Mouse (Mus musculus): ENCODE data around the gene Arhgef26. TPM values are rescaled to one million over a fixed set of nuclear protein-coding genes. Genes with fewer than 3 reads are reported as not detected.

Arhgef26 gene
- polyA plus RNA-seq, 1 experiment = 1.7 TPM

GRCm38 (mm10) chr3:62464276-62464675, 126.1 kb downstream of the Arhgef26 start:
- WGBS = 55% methylated on average over 3 of the region's 3 CpGs
- H3K4me3 ChIP-seq (replicated peaks; ENCODE audit: control insufficient read depth, low read depth, low read length) = no peak overlapping the region
- no peaks in the 10 kb centered on the region for H3K4me1 ChIP-seq (ENCODE audit: control insufficient read depth, insufficient read depth, low read length)
- TF ChIP-seq POLR2A (IDR thresholded peaks at IDR 0.05; ENCODE audit: borderline replicate concordance, control insufficient read depth, low read depth, low read length) = no peak
- TF ChIP-seq CTCF (IDR thresholded peaks at IDR 0.05; ENCODE audit: control insufficient read depth, insufficient read depth, low read length) = no peak
- H3K27ac ChIP-seq (ENCODE audit: control insufficient read depth, insufficient read depth, low read depth, low read length, poor library complexity) = no peak overlapping the region

DNA sequence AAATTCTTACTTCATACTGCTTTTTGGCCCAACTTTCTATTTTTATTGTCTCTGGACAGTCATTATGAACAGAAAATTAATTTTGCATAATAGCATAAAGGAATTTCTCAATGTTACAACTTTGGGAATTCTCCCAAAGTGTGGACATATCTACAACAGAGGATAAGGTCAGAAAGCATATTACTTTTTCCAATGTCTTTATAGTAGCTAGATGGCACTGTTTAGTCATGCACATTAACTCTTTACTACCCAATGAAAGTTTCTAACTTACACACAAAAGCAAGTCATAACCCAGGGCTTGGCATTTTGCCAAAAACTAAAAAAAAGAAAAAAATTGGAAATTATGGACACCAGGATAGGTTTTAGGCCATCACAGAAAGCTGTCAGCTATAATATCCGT, 132.0 kb downstream of the Arhgef26 start:
- TF ChIP-seq POLR2A (IDR thresholded peaks at IDR 0.05; ENCODE audit: borderline replicate concordance, control insufficient read depth, low read depth, low read length) (no peak), CTCF (IDR thresholded peaks at IDR 0.05; ENCODE audit: control insufficient read depth, insufficient read depth, low read length) (no peak)
- 91% methylated on average over 1 of the region's 1 CpGs for WGBS
- no peaks in the 10 kb centered on the region for H3K4me1 ChIP-seq (ENCODE audit: control insufficient read depth, insufficient read depth, low read length)
- no peak overlapping the region for H3K27ac ChIP-seq (ENCODE audit: control insufficient read depth, insufficient read depth, low read depth, low read length, poor library complexity)
- H3K4me3 ChIP-seq (replicated peaks; ENCODE audit: control insufficient read depth, low read depth, low read length) = no peak overlapping the region

GRCm38 (mm10) chr3:62484340-62484739, 146.2 kb downstream of the Arhgef26 start:
- Histone ChIP-seq H3K4me1 (ENCODE audit: control insufficient read depth, insufficient read depth, low read length) (no peaks in the 10 kb centered on the region), H3K27ac (ENCODE audit: control insufficient read depth, insufficient read depth, low read depth, low read length, poor library complexity) (no peak overlapping the region), H3K4me3 (replicated peaks; ENCODE audit: control insufficient read depth, low read depth, low read length) (no peak overlapping the region)
- 84% methylated on average over 2 of the region's 2 CpGs for WGBS
- TF ChIP-seq CTCF (IDR thresholded peaks at IDR 0.05; ENCODE audit: control insufficient read depth, insufficient read depth, low read length) (no peak), POLR2A (IDR thresholded peaks at IDR 0.05; ENCODE audit: borderline replicate concordance, control insufficient read depth, low read depth, low read length) (no peak)

- H3K4me3 ChIP-seq (replicated peaks; ENCODE audit: control insufficient read depth, low read depth, low read length) = no peak overlapping the region
- H3K4me1 ChIP-seq (ENCODE audit: control insufficient read depth, insufficient read depth, low read length) = no peaks in the 10 kb centered on the region
- TF ChIP-seq CTCF (IDR thresholded peaks at IDR 0.05; ENCODE audit: control insufficient read depth, insufficient read depth, low read length) (no peak), POLR2A (IDR thresholded peaks at IDR 0.05; ENCODE audit: borderline replicate concordance, control insufficient read depth, low read depth, low read length) (no peak)
- 13% methylated on average over 6 of the region's 6 CpGs for WGBS
- H3K27ac ChIP-seq (ENCODE audit: control insufficient read depth, insufficient read depth, low read depth, low read length, poor library complexity) = no peak overlapping the region
Measured at GRCm38 (mm10) chr3:62492568-62492967, 154.4 kb downstream of the Arhgef26 start.

- Histone ChIP-seq H3K4me1 (ENCODE audit: control insufficient read depth, insufficient read depth, low read length) (no peaks in the 10 kb centered on the region), H3K4me3 (replicated peaks; ENCODE audit: control insufficient read depth, low read depth, low read length) (no peak overlapping the region), H3K27ac (ENCODE audit: control insufficient read depth, insufficient read depth, low read depth, low read length, poor library complexity) (no peak overlapping the region)
- TF ChIP-seq POLR2A (IDR thresholded peaks at IDR 0.05; ENCODE audit: borderline replicate concordance, control insufficient read depth, low read depth, low read length) (no peak), CTCF (IDR thresholded peaks at IDR 0.05; ENCODE audit: control insufficient read depth, insufficient read depth, low read length) (no peak)
- WGBS = 83% methylated on average over 4 of the region's 4 CpGs
Measured at GRCm38 (mm10) chr3:62499327-62499726, 161.2 kb downstream of the Arhgef26 start.

DNA sequence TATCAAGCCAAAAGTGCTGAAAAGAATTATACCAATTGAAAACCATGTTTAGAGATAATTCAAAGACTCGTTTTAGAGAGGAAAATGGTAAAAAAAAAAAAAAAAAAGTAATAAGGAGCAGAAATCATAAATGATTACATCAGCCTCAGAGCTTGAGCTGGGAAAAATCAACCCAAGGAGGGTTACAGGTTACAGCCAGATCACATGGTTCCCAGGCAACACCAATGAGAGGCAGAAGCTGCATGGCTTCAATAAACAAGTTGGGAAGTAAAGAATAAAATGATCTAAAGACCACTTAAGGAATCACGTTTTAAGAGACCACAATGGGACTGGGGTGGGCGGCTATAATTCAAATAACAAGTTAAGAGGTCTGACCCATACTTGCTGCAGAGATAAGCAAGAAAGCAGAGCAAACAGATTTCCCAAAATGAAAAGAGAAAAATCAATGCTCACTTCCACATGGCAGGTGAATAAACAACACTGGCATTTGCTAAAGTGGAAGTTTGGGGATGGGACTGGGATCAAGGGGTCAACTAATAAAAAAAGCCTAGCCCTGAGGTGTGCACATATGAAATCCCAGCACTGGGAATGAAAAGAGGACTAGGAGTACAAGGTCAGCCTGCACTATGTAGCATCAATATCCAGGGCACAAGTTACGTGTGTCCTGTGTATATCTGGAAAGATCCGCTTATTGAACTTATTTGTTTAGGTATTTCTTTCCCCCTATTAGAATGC, 167.2 kb downstream of the Arhgef26 start:
- WGBS = 77% methylated on average over 5 of the region's 5 CpGs
- Histone ChIP-seq H3K4me1 (ENCODE audit: control insufficient read depth, insufficient read depth, low read length) (peaks cover 2% of the 10 kb centered on the region; the same call in 1 of the 2 replicates), H3K27ac (ENCODE audit: control insufficient read depth, insufficient read depth, low read depth, low read length, poor library complexity) (no peak overlapping the region), H3K4me3 (replicated peaks; ENCODE audit: control insufficient read depth, low read depth, low read length) (no peak overlapping the region)
- TF ChIP-seq CTCF (IDR thresholded peaks at IDR 0.05; ENCODE audit: control insufficient read depth, insufficient read depth, low read length) (no peak), POLR2A (IDR thresholded peaks at IDR 0.05; ENCODE audit: borderline replicate concordance, control insufficient read depth, low read depth, low read length) (no peak)

- Histone ChIP-seq H3K27ac (ENCODE audit: control insufficient read depth, insufficient read depth, low read depth, low read length, poor library complexity) (peak within 1 kb of the TSS; percentile 69; the same call in 1 of the 2 replicates), H3K4me3 (replicated peaks; ENCODE audit: control insufficient read depth, low read depth, low read length) (peak within 1 kb of the TSS; percentile 80), H3K4me1 (ENCODE audit: control insufficient read depth, insufficient read depth, low read length) (peaks cover 2% of the 10 kb centered on the region; the same call in 1 of the 2 replicates)
- TF ChIP-seq POLR2A (IDR thresholded peaks at IDR 0.05; ENCODE audit: borderline replicate concordance, control insufficient read depth, low read depth, low read length) (peak; percentile 56; the same call in 1 of the 2 replicates), CTCF (IDR thresholded peaks at IDR 0.05; ENCODE audit: control insufficient read depth, insufficient read depth, low read length) (no peak)
- WGBS = under 1% methylated on average over 66 of the region's 66 CpGs
Measured at GRCm38 (mm10) chr3:62506488-62507205, 168.5 kb downstream of the Arhgef26 start, which contains the start of gene Dhx36. Dhx36 (minus strand) TSS chr3:62507004.

DNA sequence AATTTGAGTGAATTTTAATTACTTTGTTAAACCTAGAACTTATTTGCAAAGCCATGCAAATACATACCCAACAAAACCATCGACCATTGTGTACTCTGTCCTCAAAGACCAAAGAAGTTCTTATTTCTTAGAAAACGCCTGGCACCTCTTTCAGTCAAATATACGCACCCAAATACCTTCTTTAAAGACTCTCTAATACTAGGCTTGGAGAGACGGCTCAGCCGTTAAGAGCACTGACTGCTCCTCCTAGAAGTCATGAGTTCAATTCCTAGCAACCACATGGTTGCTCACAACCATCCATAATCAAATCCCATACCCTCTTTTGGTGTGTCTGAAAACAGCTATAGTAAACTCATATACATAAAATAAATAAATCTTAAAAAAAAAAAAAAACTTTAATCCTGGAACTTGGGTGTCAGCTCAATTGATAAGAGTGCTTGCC, 169.1 kb downstream of the Arhgef26 start:
- H3K27ac ChIP-seq (ENCODE audit: control insufficient read depth, insufficient read depth, low read depth, low read length, poor library complexity) = no peak overlapping the region
- WGBS = 45% methylated on average over 5 of the region's 5 CpGs
- no peak for TF ChIP-seq POLR2A (IDR thresholded peaks at IDR 0.05; ENCODE audit: borderline replicate concordance, control insufficient read depth, low read depth, low read length)
- no peak for TF ChIP-seq CTCF (IDR thresholded peaks at IDR 0.05; ENCODE audit: control insufficient read depth, insufficient read depth, low read length)

More for the DNA sequence above, 169.1 kb downstream of the Arhgef26 start:
- H3K4me3 ChIP-seq (replicated peaks; ENCODE audit: control insufficient read depth, low read depth, low read length) = peak overlapping the region; percentile 80
- H3K4me1 ChIP-seq (ENCODE audit: control insufficient read depth, insufficient read depth, low read length) = peaks cover 2% of the 10 kb centered on the region; the same call in 1 of the 2 replicates

Other genes with a start within 250 kb of the Arhgef26 start
- gene Dhx36, start 168.7 kb downstream of the Arhgef26 start, polyA plus RNA-seq (2011; ENCODE audit: insufficient read depth, insufficient read length, low replicate concordance, missing spikeins) = 12.4 and 17.4 TPM in 2 replicates

Data from bone marrow, adult 2 months (tissue).